Mouse (Mus musculus) brain, embryonic 14.5 days (tissue): ENCODE measurements around the gene Zfp874a.
"Not testable (repeated sequence)": the region's sequence is repeated elsewhere in the genome, so short reads cannot be mapped to it uniquely, and the experiment has no call there.

Experiments
- CTCF ChIP-seq: fragments of 200-500 bp; IDR thresholded peaks from 2 replicates; pipeline ENCODE4 v1.5.1; 2012; ENCODE audit warnings: inconsistent platforms, mild to moderate bottlenecking, moderate library complexity, borderline replicate concordance; ENCODE audit not compliant: insufficient read depth, insufficient read length; ENCODE audit errors: extremely low read depth
- POLR2A ChIP-seq: fragments of 200-500 bp; IDR thresholded peaks from 2 replicates; pipeline ENCODE4 v1.6.1; 2012; ENCODE audit warnings: mild to moderate bottlenecking, inconsistent platforms, borderline replicate concordance; ENCODE audit not compliant: poor library complexity, insufficient read depth, insufficient read length, severe bottlenecking; ENCODE audit errors: extremely low read depth

DNA sequence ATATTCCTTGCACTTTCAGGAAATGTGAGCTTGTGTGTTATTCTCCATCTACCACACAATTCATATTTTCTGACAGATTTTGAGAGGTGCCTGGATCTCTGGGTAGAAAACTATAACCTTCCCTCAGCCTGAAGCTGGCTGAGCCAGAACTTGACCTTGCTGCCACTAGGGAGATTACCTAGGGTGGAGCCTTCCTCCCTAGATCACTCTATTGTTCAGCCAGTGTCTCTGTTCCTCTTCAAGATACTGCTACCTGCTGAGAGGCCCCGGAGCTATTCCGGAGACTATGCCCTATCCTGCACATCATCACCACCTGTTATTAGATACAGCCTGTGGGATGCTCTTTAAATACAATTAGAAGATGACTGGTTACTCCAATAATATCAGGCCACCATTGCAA lies 28.9 kb downstream of the Zfp874a start:
- not testable (repeated sequence) for TF ChIP-seq CTCF, POLR2A
